Mouse (Mus musculus): ENCODE results near the gene Gm266. TPM values are rescaled to one million over a fixed set of nuclear protein-coding genes. Genes with fewer than 3 reads are reported as not detected.

Gm266 gene
- total and polyA plus RNA-seq, 3 experiments: 0.11 TPM; not detected in 2

GRCm38 (mm10) chr12:111478924-111479323 is 6.7 kb downstream of the Gm266 start:
- H3K4me1 ChIP-seq (ENCODE audit: insufficient read depth, low read depth, low read length): no peaks in the 10 kb centered on the region; the same call in 1 of the 2 replicates
- no peak for TF ChIP-seq TAL1 (conservative IDR thresholded peaks at IDR 0.05; ENCODE audit: low read depth, low read length)
- TF ChIP-seq GATA2 (IDR thresholded peaks at IDR 0.05; ENCODE audit: borderline replicate concordance, low read depth, low read length): no peak
- no peak for TF ChIP-seq POLR2AphosphoS5 (IDR thresholded peaks at IDR 0.05; ENCODE audit: insufficient replicate concordance, low read depth, low read length)
- TF ChIP-seq GATA1 (IDR thresholded peaks at IDR 0.05; ENCODE audit: borderline replicate concordance, low read length): no peak
- no peak for TF ChIP-seq CTCF (IDR thresholded peaks at IDR 0.05; ENCODE audit: low read depth, low read length)
- H3K4me3 ChIP-seq (ENCODE audit: low read depth, low read length): no peak overlapping the region
- DNase-seq (ENCODE audit: low spot score): no peak
- no peaks in the 10 kb centered on the region for H3K36me3 ChIP-seq (replicated peaks)
- ATAC-seq (ENCODE audit: extremely low read depth, insufficient number of reproducible peaks, low FRiP score, poor library complexity, severe bottlenecking): no peak
- 0 out of 2 replicates have a peak, but pooled peaks cover 3% of the 10 kb centered on the region for H3K9me3 ChIP-seq (replicated peaks)
- H3K27me3 ChIP-seq (ENCODE audit: insufficient read depth, low read length): peaks cover 59% of the 10 kb centered on the region

- no peaks in the 10 kb centered on the region; the same call in 1 of the 2 replicates for H3K4me1 ChIP-seq (ENCODE audit: insufficient read depth, low read depth, low read length)
- TF ChIP-seq GATA2 (IDR thresholded peaks at IDR 0.05; ENCODE audit: borderline replicate concordance, low read depth, low read length): no peak
- TF ChIP-seq TAL1 (conservative IDR thresholded peaks at IDR 0.05; ENCODE audit: low read depth, low read length): no peak
- 0 out of 2 replicates have a peak, but pooled peaks have one; percentile 14 for TF ChIP-seq CTCF (IDR thresholded peaks at IDR 0.05; ENCODE audit: low read depth, low read length)
- peaks cover 60% of the 10 kb centered on the region for H3K27me3 ChIP-seq (ENCODE audit: insufficient read depth, low read length)
- no peaks in the 10 kb centered on the region for H3K36me3 ChIP-seq (replicated peaks)
- 0 out of 2 replicates have a peak, but pooled peaks cover 3% of the 10 kb centered on the region for H3K9me3 ChIP-seq (replicated peaks)
- no peak overlapping the region for H3K4me3 ChIP-seq (ENCODE audit: low read depth, low read length)
- ATAC-seq (ENCODE audit: extremely low read depth, insufficient number of reproducible peaks, low FRiP score, poor library complexity, severe bottlenecking): no peak
- DNase-seq (ENCODE audit: low spot score): no peak
Measured at GRCm38 (mm10) chr12:111474893-111475643, 10.6 kb downstream of the Gm266 start.

- peak; percentile 78; the same call in 1 of the 2 replicates for TF ChIP-seq POLR2AphosphoS5 (IDR thresholded peaks at IDR 0.05; ENCODE audit: insufficient replicate concordance, low read depth, low read length)
- TF ChIP-seq CTCF (IDR thresholded peaks at IDR 0.05; ENCODE audit: low read depth, low read length): no peak; the same call in 1 of the 2 replicates
- no peak for TF ChIP-seq GATA1 (IDR thresholded peaks at IDR 0.05; ENCODE audit: borderline replicate concordance, low read length)
- TF ChIP-seq GATA2 (IDR thresholded peaks at IDR 0.05; ENCODE audit: borderline replicate concordance, low read depth, low read length): no peak
- no peak for DNase-seq (ENCODE audit: low spot score)
- H3K4me1 ChIP-seq (ENCODE audit: insufficient read depth, low read depth, low read length): no peaks in the 10 kb centered on the region; the same call in 1 of the 2 replicates
- H3K27me3 ChIP-seq (ENCODE audit: insufficient read depth, low read length): peaks cover 56% of the 10 kb centered on the region
- H3K36me3 ChIP-seq (replicated peaks): no peaks in the 10 kb centered on the region
- no peak for ATAC-seq (ENCODE audit: extremely low read depth, insufficient number of reproducible peaks, low FRiP score, poor library complexity, severe bottlenecking)
- 0 out of 2 replicates have a peak, but pooled peaks cover 3% of the 10 kb centered on the region for H3K9me3 ChIP-seq (replicated peaks)
- peak overlapping the region; percentile 2; the same call in 1 of the 2 replicates for H3K4me3 ChIP-seq (ENCODE audit: low read depth, low read length)
Measured at GRCm38 (mm10) chr12:111474384-111474783, 11.2 kb downstream of the Gm266 start.

GRCm38 (mm10) chr12:111472886-111473285 is 12.7 kb downstream of the Gm266 start:
- ATAC-seq (ENCODE audit: extremely low read depth, insufficient number of reproducible peaks, low FRiP score, poor library complexity, severe bottlenecking) (no peak), DNase-seq (ENCODE audit: low spot score) (no peak)
- TF ChIP-seq GATA2 (IDR thresholded peaks at IDR 0.05; ENCODE audit: borderline replicate concordance, low read depth, low read length) (no peak), TAL1 (conservative IDR thresholded peaks at IDR 0.05; ENCODE audit: low read depth, low read length) (no peak), GATA1 (IDR thresholded peaks at IDR 0.05; ENCODE audit: borderline replicate concordance, low read length) (no peak), POLR2AphosphoS5 (IDR thresholded peaks at IDR 0.05; ENCODE audit: insufficient replicate concordance, low read depth, low read length) (no peak), CTCF (IDR thresholded peaks at IDR 0.05; ENCODE audit: low read depth, low read length) (no peak)
- Histone ChIP-seq H3K27me3 (ENCODE audit: insufficient read depth, low read length) (peaks cover 55% of the 10 kb centered on the region), H3K4me3 (ENCODE audit: low read depth, low read length) (no peak overlapping the region), H3K4me1 (ENCODE audit: insufficient read depth, low read depth, low read length) (no peaks in the 10 kb centered on the region; the same call in 1 of the 2 replicates), H3K9me3 (replicated peaks) (0 out of 2 replicates have a peak, but pooled peaks cover 3% of the 10 kb centered on the region), H3K36me3 (replicated peaks) (no peaks in the 10 kb centered on the region)

GRCm38 (mm10) chr12:111471721-111472120 is 13.9 kb downstream of the Gm266 start:
- no peaks in the 10 kb centered on the region; the same call in 1 of the 2 replicates for H3K4me1 ChIP-seq (ENCODE audit: insufficient read depth, low read depth, low read length)
- H3K36me3 ChIP-seq (replicated peaks): no peaks in the 10 kb centered on the region
- H3K27me3 ChIP-seq (ENCODE audit: insufficient read depth, low read length): peaks cover 47% of the 10 kb centered on the region
- ATAC-seq (ENCODE audit: extremely low read depth, insufficient number of reproducible peaks, low FRiP score, poor library complexity, severe bottlenecking) (no peak), DNase-seq (ENCODE audit: low spot score) (no peak)
- no peak for TF ChIP-seq TAL1 (conservative IDR thresholded peaks at IDR 0.05; ENCODE audit: low read depth, low read length)
- TF ChIP-seq POLR2AphosphoS5 (IDR thresholded peaks at IDR 0.05; ENCODE audit: insufficient replicate concordance, low read depth, low read length): no peak
- no peak for TF ChIP-seq GATA1 (IDR thresholded peaks at IDR 0.05; ENCODE audit: borderline replicate concordance, low read length)
- TF ChIP-seq GATA2 (IDR thresholded peaks at IDR 0.05; ENCODE audit: borderline replicate concordance, low read depth, low read length): no peak
- TF ChIP-seq CTCF (IDR thresholded peaks at IDR 0.05; ENCODE audit: low read depth, low read length): no peak
- H3K9me3 ChIP-seq (replicated peaks): no peaks in the 10 kb centered on the region
- no peak overlapping the region for H3K4me3 ChIP-seq (ENCODE audit: low read depth, low read length)

- no peak overlapping the region for H3K4me3 ChIP-seq (ENCODE audit: low read depth, low read length)
- peaks cover 4% of the 10 kb centered on the region for H3K9me3 ChIP-seq (replicated peaks)
- no peak for TF ChIP-seq GATA2 (IDR thresholded peaks at IDR 0.05; ENCODE audit: borderline replicate concordance, low read depth, low read length)
- H3K36me3 ChIP-seq (replicated peaks): no peaks in the 10 kb centered on the region
- DNase-seq (ENCODE audit: low spot score) (no peak), ATAC-seq (ENCODE audit: extremely low read depth, insufficient number of reproducible peaks, low FRiP score, poor library complexity, severe bottlenecking) (no peak)
- peaks cover 47% of the 10 kb centered on the region for H3K27me3 ChIP-seq (ENCODE audit: insufficient read depth, low read length)
- H3K4me1 ChIP-seq (ENCODE audit: insufficient read depth, low read depth, low read length): no peaks in the 10 kb centered on the region; the same call in 1 of the 2 replicates
Measured at GRCm38 (mm10) chr12:111471119-111471518, 14.5 kb downstream of the Gm266 start.

Measured in G1E (cell line).